Mouse (Mus musculus): ENCODE data around the gene Cog1.

DNA sequence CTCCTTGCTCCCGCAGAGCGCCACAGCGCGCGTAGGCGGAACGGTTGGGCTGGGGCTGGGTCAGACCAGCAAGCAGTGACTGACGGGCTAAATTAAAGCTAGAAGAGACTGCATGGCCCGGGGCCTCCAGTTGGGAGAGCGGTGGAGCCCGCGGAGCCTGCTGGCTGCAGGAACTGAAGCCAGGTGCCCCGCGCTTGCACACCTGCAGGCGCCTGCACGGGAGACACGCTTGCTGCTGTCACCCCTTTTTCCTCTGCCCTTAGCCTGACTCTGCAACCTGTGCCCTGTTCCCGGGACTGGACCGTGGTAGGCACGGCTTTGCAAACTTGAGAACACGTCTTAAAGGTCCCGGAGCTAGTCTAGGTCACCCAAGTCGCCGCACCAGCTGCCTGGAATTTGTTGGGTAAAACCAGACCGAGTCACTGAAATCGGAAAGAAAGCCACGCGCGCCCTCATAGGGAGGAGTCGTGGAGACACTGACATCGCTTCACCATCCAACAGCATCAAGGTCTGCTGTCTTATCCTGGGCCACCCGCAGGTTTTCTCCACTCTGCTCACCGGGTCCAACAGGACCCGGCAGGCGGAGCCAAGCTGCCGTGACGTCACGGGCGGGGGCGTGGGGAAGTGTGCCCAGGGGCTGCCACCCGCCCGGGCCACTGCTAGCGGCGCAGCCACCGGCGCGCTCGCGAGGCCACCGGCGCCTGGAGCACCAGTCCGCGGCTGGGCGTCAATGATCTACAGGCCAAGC lies 30.1 kb upstream of the Cog1 start, which contains the start of gene Sstr2:
- no peak for TF ChIP-seq GATA1 (IDR thresholded peaks at IDR 0.05; ENCODE audit: low read length)
- TF ChIP-seq TAL1 (IDR thresholded peaks at IDR 0.05; ENCODE audit: low read length), result no peak
